In the genomic region with DNA sequence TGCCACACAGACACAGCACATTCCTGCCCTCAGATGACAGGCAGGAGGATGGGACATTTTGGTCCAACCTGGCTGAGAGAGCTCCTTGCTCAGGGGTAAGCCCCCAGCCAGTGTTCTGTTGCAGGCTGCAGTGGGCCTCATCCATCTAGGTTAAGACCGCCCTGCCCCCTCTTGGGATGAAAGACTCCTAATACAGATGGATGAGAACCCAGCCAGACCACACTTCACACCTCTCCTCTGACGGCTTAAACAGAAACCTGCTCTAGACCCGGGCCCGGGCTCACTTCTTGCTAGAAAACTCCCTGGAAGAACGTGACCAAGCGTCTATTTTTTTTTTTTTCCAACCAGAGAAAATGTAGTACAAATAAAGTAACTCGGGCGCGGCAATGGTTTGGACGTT, we compare ENCODE assay signal across 9 mouse cellular contexts. TPM values are rescaled to one million over a fixed set of nuclear protein-coding genes. Genes with fewer than 3 reads are reported as not detected.
A peak's percentile ranks its signal among the peaks of the same experiment; 100 is the strongest.
DNase-seq lines count a peak whose midpoint lies in the region; ATAC-seq lines count a peak whose summit lies in the region.
"Had no signal": no experiment of that assay in that cellular context is flagged by ENCODE, and none has a peak within 500 bp of the region (broad histone marks: within the 10 kb centered on the region; RNA-seq: fewer than 3 reads in every experiment).

No protein-coding gene starts in this region.

- WGBS in heart, embryonic 16.5 days = 14% methylated on average over 10 of the region's 10 CpGs
- 3% methylated on average over 10 of the region's 10 CpGs for WGBS in embryonic facial prominence, embryonic 11.5 days
- 4% methylated on average over 10 of the region's 10 CpGs for WGBS in hindbrain, embryonic 16.5 days
- whole genome bisulfite sequencing in neural tube, embryonic 11.5 days = under 1% methylated on average over 10 of the region's 10 CpGs

- H3K9ac ChIP-seq in heart, embryonic 16.5 days (ENCODE audit: low read length) = no peak overlapping the region
- H3K9ac ChIP-seq in embryonic facial prominence, embryonic 11.5 days (replicated peaks; ENCODE audit: low read length) = no peak overlapping the region
- H3K9ac ChIP-seq in hindbrain, embryonic 16.5 days (ENCODE audit: low read depth, low read length) = no peak overlapping the region; the same call in 1 of the 2 replicates
- no peak overlapping the region for H3K9ac ChIP-seq in neural tube, embryonic 11.5 days (ENCODE audit: low read length)

- H3K4me3 ChIP-seq in heart, embryonic 16.5 days (ENCODE audit: low read length) = peak overlapping the region; percentile 68; the same call in 1 of the 2 replicates
- no peak overlapping the region for H3K4me3 ChIP-seq in embryonic facial prominence, embryonic 11.5 days (ENCODE audit: low read depth, low read length)
- H3K4me3 ChIP-seq in hindbrain, embryonic 16.5 days (ENCODE audit: low read length) = peak overlapping the region; percentile 68; the same call in 1 of the 2 replicates
- H3K4me3 ChIP-seq in neural tube, embryonic 11.5 days (ENCODE audit: low read depth, low read length) = no peak overlapping the region; the same call in 1 of the 2 replicates
- H3K4me3 ChIP-seq: myocyte had no signal

- no peaks in the 10 kb centered on the region for H3K36me3 ChIP-seq in heart, embryonic 16.5 days (ENCODE audit: control insufficient read depth, insufficient read depth)
- H3K36me3 ChIP-seq in embryonic facial prominence, embryonic 11.5 days (replicated peaks; ENCODE audit: control insufficient read depth, insufficient read depth, low read depth, low read length) = no peaks in the 10 kb centered on the region
- no peaks in the 10 kb centered on the region for H3K36me3 ChIP-seq in hindbrain, embryonic 16.5 days (ENCODE audit: control insufficient read depth, insufficient read depth, low read length)
- H3K36me3 ChIP-seq in neural tube, embryonic 11.5 days (ENCODE audit: control insufficient read depth, insufficient read depth, low read length) = no peaks in the 10 kb centered on the region

- no peak for ATAC-seq in heart, embryonic 16.5 days (replicated peaks; ENCODE audit: extremely low read depth, insufficient read depth, low FRiP score)
- ATAC-seq in embryonic facial prominence, embryonic 11.5 days (replicated peaks; ENCODE audit: insufficient number of reproducible peaks, low FRiP score, low TSS enrichment, low read depth) = no peak
- ATAC-seq in hindbrain, embryonic 16.5 days = no peak
- no peak for ATAC-seq in neural tube, embryonic 11.5 days (ENCODE audit: insufficient read depth, low FRiP score, low TSS enrichment)

- H3K4me2 ChIP-seq in heart, embryonic 16.5 days (ENCODE audit: low read depth, low read length) = peak overlapping the region; percentile 36; the same call in 1 of the 2 replicates
- H3K4me2 ChIP-seq in embryonic facial prominence, embryonic 11.5 days (ENCODE audit: low read depth, low read length) = peak overlapping the region; percentile 99; the same call in 1 of the 2 replicates
- peak overlapping the region; percentile 90 for H3K4me2 ChIP-seq in hindbrain, embryonic 16.5 days (ENCODE audit: low read length)
- H3K4me2 ChIP-seq in neural tube, embryonic 11.5 days (ENCODE audit: low read depth) = peak overlapping the region; percentile 99

- H3K27me3 ChIP-seq in heart, embryonic 16.5 days (ENCODE audit: control insufficient read depth, insufficient read depth, low read length) = peaks cover 73% of the 10 kb centered on the region
- H3K27me3 ChIP-seq in embryonic facial prominence, embryonic 11.5 days (ENCODE audit: control insufficient read depth, insufficient read depth, low read length) = peaks cover 52% of the 10 kb centered on the region
- peaks cover 17% of the 10 kb centered on the region for H3K27me3 ChIP-seq in hindbrain, embryonic 16.5 days (replicated peaks; ENCODE audit: control insufficient read depth, insufficient read depth, low read length)
- H3K27me3 ChIP-seq in neural tube, embryonic 11.5 days (ENCODE audit: control insufficient read depth, insufficient read depth, low read length) = peaks cover 48% of the 10 kb centered on the region

- DNase-seq in heart, adult 9 months (ENCODE audit: low spot score in 2 of 2) = no peak
- DNase-seq in embryonic facial prominence, embryonic 11.5 days (ENCODE audit: low spot score) = peak; percentile 9
- peak; percentile 27 for DNase-seq in neural tube, embryonic 11.5 days (ENCODE audit: low spot score)
- no peak for DNase-seq in adrenal gland, adult 2 months
- DNase-seq in T-cell, adult 2 months (ENCODE audit: low spot score) = no peak
- DNase-seq in ovary, postnatal 14 days (ENCODE audit: low spot score) = no peak

- no peak overlapping the region for H3K27ac ChIP-seq in heart, embryonic 16.5 days (ENCODE audit: low read length)
- H3K27ac ChIP-seq in embryonic facial prominence, embryonic 11.5 days (replicated peaks; ENCODE audit: low read depth, low read length) = no peak overlapping the region
- H3K27ac ChIP-seq in hindbrain, embryonic 16.5 days (ENCODE audit: low read depth, low read length) = no peak overlapping the region
- H3K27ac ChIP-seq in neural tube, embryonic 11.5 days (ENCODE audit: low read depth, low read length) = no peak overlapping the region

- H3K4me1 ChIP-seq in heart, embryonic 16.5 days (ENCODE audit: control insufficient read depth, insufficient read depth, low read length) = peaks cover 16% of the 10 kb centered on the region; the same call in 1 of the 2 replicates
- H3K4me1 ChIP-seq in embryonic facial prominence, embryonic 11.5 days (ENCODE audit: control insufficient read depth, insufficient read depth, low read length) = peaks cover 17% of the 10 kb centered on the region
- peaks cover 46% of the 10 kb centered on the region for H3K4me1 ChIP-seq in hindbrain, embryonic 16.5 days (ENCODE audit: control insufficient read depth, insufficient read depth, low read depth, low read length)
- H3K4me1 ChIP-seq in neural tube, embryonic 11.5 days (ENCODE audit: control insufficient read depth, insufficient read depth, low read length) = peaks cover 24% of the 10 kb centered on the region

- H3K9me3 ChIP-seq in heart, embryonic 16.5 days (replicated peaks; ENCODE audit: control insufficient read depth, low read length) = no peaks in the 10 kb centered on the region
- no peaks in the 10 kb centered on the region for H3K9me3 ChIP-seq in embryonic facial prominence, embryonic 11.5 days (replicated peaks; ENCODE audit: control insufficient read depth, low read length)
- no peaks in the 10 kb centered on the region for H3K9me3 ChIP-seq in hindbrain, embryonic 16.5 days (ENCODE audit: control insufficient read depth, low read length)
- no peaks in the 10 kb centered on the region for H3K9me3 ChIP-seq in neural tube, embryonic 11.5 days (ENCODE audit: control insufficient read depth, low read length)

RNA-seq across cellular contexts. Expression of a gene that starts 3.0 kb away (rescaled TPM):
- 0.14 and 0.24 TPM in 2 replicates for polyA plus RNA-seq in heart, embryonic 16.5 days (2015; fragmentation: Nextera tagmentation; extraction: Ambion mirVana)
- polyA plus RNA-seq in embryonic facial prominence, embryonic 11.5 days (2014; fragmentation: Nextera tagmentation; extraction: Ambion mirVana) = 0.74 and 0.83 TPM in 2 replicates
- 3.5 and 4.1 TPM in 2 replicates for polyA plus RNA-seq in hindbrain, embryonic 16.5 days (2015; fragmentation: Nextera tagmentation; extraction: Ambion mirVana)
- 3.4 and 3.6 TPM in 2 replicates for polyA plus RNA-seq in neural tube, embryonic 11.5 days (2014; fragmentation: Nextera tagmentation; extraction: Ambion mirVana)
- 10 to 100 TPM; 36.0 to 55.7 TPM for total RNA-seq in adrenal gland, adult 2 months (2021)
- 190 and 200 TPM in 2 replicates for polyA plus RNA-seq in adrenal gland, adult 2 months (2012; rRNA removed)

Comparison
In these comparisons a context has a peak if more than half of its experiments do, and no peak if none do; other contexts are left out.
1. H3K4me2 ChIP-seq: peak in every context shown above with its lines; median percentile 99 in embryonic facial prominence, embryonic 11.5 days; 99 in neural tube, embryonic 11.5 days; 90 in hindbrain, embryonic 16.5 days; 36 in heart, embryonic 16.5 days.
2. H3K4me3 ChIP-seq: peak in heart, embryonic 16.5 days (single experiment) and hindbrain, embryonic 16.5 days (single experiment); none in embryonic facial prominence, embryonic 11.5 days (single experiment) and neural tube, embryonic 11.5 days (single experiment).
3. DNase-seq: peak in embryonic facial prominence, embryonic 11.5 days (single experiment) and neural tube, embryonic 11.5 days (single experiment); none in heart, adult 9 months (0 of 2), adrenal gland, adult 2 months (single experiment), T-cell, adult 2 months (single experiment) and ovary, postnatal 14 days (single experiment).
4. RNA of a gene that starts 3.0 kb away (polyA plus RNA-seq): 190 to 200 TPM in adrenal gland, adult 2 months; 3.4 to 3.6 TPM in neural tube, embryonic 11.5 days, 3.5 to 4.1 TPM in hindbrain, embryonic 16.5 days, 0.74 to 0.83 TPM in embryonic facial prominence, embryonic 11.5 days and 0.14 to 0.24 TPM in heart, embryonic 16.5 days; every median in the first group is over 10 times any median in the second.